Mouse (Mus musculus): ENCODE measurements around the gene Epb41l2. TPM values are rescaled to one million over a fixed set of nuclear protein-coding genes. Genes with fewer than 3 reads are reported as not detected.

Gene Epb41l2
- total RNA-seq, 2 experiments from 2014 or later: 115 to 121 TPM

- no peak for DNase-seq
- intact Hi-C loops (cut with DNase I): no loop called here
These were observed 38.4 kb downstream of the Epb41l2 start for GRCm38 (mm10) chr10:25397767-25398690.

- no peak for DNase-seq
- intact Hi-C loops (cut with DNase I): no loop called here
These were observed 39.4 kb downstream of the Epb41l2 start for GRCm38 (mm10) chr10:25399016-25399415.

GRCm38 (mm10) chr10:25400076-25400475, 40.5 kb downstream of the Epb41l2 start:
- intact Hi-C loops (cut with DNase I): no loop called here
- no peak for DNase-seq

DNA sequence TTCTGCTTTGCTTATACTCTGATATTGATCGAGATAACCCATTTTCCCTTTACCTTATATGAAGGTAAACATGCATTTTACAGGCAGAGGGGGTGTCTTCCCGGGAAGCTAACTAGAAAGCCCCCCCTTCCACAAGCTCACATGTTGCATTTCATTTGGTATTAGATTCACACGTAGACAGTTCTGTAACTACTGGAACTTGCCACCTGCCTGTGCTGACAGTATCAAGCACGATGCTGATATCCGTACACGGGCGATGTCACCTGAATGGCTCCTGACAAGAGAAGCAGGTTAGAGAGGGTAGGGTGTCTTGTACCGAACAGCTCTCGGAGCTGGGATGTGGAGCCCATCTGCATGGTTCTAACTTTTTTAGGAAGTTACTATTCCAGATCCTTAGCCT, 41.0 kb downstream of the Epb41l2 start:
- intact Hi-C loops (cut with DNase I): no loop called here
- DNase-seq: no peak

DNA sequence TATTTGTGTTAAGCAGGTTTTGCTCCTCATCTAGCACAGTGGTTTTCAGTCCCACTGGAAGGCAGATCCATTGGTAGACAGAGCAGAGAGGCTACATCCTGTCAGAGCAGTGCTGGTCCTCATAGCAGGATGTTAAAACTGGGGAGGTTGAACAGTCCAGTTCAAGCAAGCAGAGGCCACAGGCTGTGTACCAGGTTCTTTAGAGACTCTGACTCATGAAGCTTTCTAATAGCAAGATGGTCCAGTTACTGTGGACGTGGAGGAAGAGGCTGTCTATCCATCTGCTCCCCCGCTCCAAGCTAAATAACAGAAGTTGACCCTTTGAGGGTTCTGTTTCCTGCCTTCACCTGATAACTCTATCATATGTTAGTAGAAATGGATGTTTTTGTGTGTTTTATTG, 41.8 kb downstream of the Epb41l2 start:
- intact Hi-C loops (cut with DNase I): no loop called here
- DNase-seq: no peak

GRCm38 (mm10) chr10:25402886-25403285, 43.3 kb downstream of the Epb41l2 start:
- no peak for DNase-seq
- intact Hi-C loops (cut with DNase I): no loop called here

GRCm38 (mm10) chr10:25403813-25404701, 44.5 kb downstream of the Epb41l2 start:
- DNase-seq: no peak

GRCm38 (mm10) chr10:25404702-25405098, 45.1 kb downstream of the Epb41l2 start:
- intact Hi-C loops (cut with DNase I): no loop called here
- no peak for DNase-seq

More at GRCm38 (mm10) chr10:25403813-25404701, 44.5 kb downstream of the Epb41l2 start:
- intact Hi-C loops (cut with DNase I): no loop called here

DNA sequence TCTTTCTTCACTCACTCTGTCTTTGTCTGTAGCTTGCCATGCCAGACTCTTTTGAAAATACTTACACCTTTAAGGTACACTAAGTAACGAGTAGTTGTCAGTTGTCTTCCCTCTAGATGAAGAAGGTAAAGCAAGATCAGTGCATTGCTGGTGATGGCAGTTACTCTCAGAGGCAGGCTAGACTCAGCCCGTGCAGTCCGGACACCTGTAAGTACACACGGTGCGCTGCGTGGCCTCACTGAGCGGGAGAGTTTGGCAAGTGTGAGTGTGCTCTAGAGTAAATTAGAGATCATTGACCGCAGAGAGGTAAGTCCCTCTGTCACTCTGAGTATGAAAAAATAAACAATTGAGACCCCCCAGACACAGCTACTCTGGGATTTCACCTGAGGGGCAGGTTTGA, 46.0 kb downstream of the Epb41l2 start:
- intact Hi-C loops (cut with DNase I): no loop called here

DNA sequence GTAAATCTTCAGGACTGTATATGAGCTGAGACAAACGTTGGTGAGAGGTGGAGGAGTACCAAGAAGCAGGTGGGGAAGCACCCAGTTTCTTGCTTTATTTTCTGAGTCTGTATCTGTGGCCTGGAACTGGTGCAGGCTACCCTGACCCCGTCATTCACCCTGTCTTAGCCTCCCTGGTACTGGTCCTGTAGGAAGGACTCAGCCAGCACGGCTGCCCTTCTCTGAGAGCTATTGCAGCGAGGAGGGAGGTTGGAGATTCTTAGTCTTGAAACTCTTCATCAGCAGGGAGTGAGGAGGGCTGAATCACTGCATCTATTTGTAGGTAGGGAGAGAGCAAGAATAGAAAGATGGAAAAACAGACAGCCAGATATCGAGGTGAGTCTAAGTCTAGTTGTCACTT, 47.1 kb downstream of the Epb41l2 start:
- intact Hi-C loops (cut with DNase I): no loop called here
- no peak for DNase-seq

More for the DNA sequence above, 46.0 kb downstream of the Epb41l2 start:
- DNase-seq: no peak

DNA sequence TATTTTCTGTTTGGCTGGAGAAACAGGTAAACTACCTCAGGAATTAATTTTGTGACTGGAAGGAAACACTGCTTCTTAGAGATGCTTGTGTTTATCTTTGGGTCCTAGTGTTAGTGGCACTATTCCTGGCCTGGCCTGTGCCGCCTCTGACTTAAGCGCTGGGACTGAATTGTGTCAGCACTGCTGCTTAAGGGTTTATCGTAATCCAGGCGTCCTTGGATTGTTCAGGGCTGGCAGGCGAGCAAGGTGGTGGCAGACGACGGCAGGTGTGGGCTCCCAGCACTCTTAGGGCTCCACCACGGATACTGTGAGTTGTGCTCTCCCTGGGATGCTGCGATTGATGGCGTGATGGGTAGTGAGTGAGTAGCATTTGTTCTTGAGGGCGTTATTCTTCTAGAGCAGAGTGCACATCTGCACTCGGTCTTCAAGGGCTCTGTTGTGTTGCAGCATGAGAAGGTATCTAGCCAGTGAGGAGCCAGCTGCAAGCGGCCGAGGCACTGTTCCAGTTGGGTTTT, 48.6 kb downstream of the Epb41l2 start:
- intact Hi-C loops (cut with DNase I): no loop called here
- no peak for DNase-seq

DNA sequence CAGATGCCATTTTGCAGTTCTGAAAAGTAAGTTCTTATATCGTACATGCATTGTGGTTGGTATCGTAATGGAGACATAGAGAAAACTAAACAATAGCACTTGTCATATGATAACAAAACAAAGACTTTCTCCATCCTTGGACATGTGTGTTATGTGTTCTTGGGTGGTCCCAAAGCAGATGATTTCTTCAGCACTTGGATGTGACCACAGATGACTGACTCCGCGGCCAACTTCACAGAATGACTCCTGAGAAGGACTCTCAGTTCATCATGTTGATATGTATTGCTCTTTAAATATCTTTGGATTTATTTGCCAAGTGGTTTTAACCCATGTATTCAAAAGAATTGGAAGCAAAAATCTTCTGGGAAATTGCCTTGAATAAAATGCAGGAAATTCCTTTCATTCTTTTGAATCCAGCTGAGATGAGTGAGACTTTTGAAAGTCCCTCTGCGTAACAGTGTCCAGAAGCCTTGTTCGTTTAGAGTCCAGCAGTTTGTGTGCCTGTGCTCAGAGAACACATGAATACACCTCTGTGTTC, 52.3 kb downstream of the Epb41l2 start:
- intact Hi-C loops (cut with DNase I): no loop called here
- DNase-seq: no peak

DNA sequence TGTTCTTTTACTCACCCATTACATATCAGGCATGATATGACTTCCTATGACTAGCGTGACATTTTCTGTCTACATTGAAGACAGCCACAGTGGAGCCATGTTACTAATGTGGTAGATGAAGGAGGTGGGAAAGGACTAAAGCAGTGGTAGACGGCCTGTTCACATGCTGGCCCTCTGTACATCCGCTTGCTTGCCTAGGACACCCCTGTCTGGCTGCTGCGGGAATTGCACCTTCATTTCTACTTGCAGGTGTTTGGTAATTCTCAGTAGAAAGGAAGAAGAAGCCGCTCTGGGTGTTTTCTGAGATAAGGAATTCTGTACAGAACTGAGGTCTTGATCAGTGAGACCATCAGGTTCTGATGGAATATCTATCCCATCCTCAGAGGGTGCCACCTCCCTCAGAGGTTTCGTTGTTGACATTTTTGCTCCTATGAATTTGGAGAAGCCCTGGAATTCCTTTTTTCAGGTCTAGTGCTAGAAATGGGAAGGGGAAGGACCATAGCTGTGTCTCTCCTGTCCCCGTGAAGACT, 55.7 kb downstream of the Epb41l2 start:
- DNase-seq: no peak
- intact Hi-C loops (cut with DNase I): no loop called here

DNA sequence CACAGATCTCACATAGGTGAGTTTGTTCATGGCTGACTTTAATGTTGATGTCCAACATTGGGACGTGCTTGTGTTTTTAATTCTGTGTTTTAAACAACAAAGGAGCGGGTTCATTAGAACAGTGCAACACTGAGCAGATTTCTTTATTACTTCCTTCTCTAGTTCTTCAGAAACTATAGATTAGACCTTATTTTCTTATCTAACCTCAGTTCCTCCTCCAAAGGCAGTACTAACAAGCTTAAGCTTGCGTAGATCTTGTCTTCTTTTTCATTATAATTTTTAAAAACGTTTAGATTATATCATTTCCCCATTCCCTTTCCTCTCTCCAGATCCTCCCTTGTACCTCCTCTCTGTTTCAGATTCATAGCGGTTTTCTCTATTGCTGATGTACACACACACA, 57.1 kb downstream of the Epb41l2 start:
- intact Hi-C loops (cut with DNase I): no loop called here
- DNase-seq: no peak

GRCm38 (mm10) chr10:25426058-25426457, 66.5 kb downstream of the Epb41l2 start:
- intact Hi-C loops (cut with DNase I): no loop called here
- no peak for DNase-seq

- no peak for DNase-seq
- intact Hi-C loops (cut with DNase I): no loop called here
These were observed 67.2 kb downstream of the Epb41l2 start for GRCm38 (mm10) chr10:25426814-25427213.

DNA sequence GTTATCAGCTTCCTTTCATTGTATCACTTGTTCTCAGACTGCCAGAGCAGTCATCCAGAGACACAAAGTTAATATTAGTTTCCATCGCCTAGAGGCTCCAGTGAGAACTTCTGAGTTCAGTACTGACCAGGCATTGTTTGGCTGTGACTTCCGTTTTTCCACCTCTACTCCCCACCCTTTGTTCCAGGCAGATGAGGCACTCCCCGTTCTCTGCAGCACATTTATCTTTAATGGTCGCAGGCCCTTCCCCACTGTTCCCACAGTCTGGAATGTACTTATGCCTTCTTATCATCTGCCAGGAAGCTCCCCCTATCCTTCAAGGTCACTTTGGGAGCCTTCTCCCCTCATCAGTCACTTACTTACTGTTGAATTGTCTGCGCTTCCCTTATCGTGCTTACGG, 67.9 kb downstream of the Epb41l2 start:
- DNase-seq: no peak
- intact Hi-C loops (cut with DNase I): no loop called here

- intact Hi-C loops (cut with DNase I): no loop called here
- no peak for DNase-seq
These were observed 69.1 kb downstream of the Epb41l2 start for GRCm38 (mm10) chr10:25428658-25429057.

GRCm38 (mm10) chr10:25429346-25429745, 69.7 kb downstream of the Epb41l2 start:
- no peak for DNase-seq
- intact Hi-C loops (cut with DNase I): no loop called here

DNA sequence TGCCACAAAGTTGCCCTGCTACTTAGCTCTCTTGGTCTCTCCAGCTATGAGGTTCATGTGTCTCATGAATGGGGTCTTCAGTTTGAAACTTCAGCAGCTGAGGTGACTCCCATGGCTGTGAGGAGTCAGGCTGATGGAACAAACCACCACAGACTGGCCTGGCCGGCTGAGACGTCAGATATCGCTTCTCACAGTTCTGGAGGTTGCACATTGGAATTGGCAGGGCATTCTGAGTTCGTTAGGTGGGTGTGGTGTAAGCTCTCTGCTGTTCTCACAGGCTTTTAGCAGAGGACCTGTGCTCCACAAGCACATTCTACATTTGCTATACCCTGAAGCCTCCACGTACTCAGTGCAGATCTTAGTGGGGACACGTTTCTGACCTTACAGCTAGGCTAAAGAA, 71.3 kb downstream of the Epb41l2 start:
- DNase-seq: no peak
- intact Hi-C loops (cut with DNase I): no loop called here

GRCm38 (mm10) chr10:25432351-25432750, 72.8 kb downstream of the Epb41l2 start:
- no peak for DNase-seq
- intact Hi-C loops (cut with DNase I): no loop called here

Data from left cerebral cortex, postnatal 4 days (tissue).